Mouse (Mus musculus): ENCODE data around the gene Atrip.

DNA sequence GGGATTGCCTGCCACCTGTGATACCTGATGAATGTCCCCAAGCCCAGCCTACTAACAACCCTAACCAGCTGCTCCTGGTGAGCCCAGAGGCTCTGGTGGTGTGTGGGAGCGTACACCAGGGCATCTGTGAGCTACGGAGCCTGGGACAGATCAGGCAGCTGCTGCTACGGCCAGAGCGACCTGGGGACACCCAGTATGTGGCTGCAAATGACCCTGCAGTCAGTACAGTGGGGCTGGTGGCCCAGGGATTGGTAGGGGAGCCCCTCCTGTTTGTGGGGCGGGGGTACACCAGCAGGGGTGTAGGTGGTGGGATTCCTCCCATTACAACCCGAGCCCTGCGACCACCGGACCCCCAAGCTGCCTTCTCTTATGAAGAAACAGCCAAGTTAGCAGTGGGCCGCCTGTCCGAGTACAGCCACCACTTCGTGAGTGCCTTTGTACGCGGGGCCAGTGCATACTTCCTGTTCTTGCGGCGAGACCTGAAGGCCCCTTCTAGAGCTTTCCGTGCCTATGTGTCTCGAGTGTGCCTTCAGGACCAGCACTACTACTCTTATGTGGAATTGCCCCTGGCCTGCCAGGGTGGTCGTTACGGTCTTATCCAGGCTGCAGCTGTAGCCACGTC is 26.5 kb upstream of the Atrip start:
- TF ChIP-seq CTCF (IDR thresholded peaks at IDR 0.05; ENCODE audit: control insufficient read depth, insufficient read depth, insufficient replicate concordance, low read depth, low read length) = no peak
- TF ChIP-seq POLR2A (IDR thresholded peaks at IDR 0.05; ENCODE audit: control insufficient read depth, low read depth, low read length) = no peak

Data from testis, adult 2 months (tissue).